Mouse (Mus musculus) mouse embryonic stem cell (cell line): ENCODE measurements around the gene Nr0b2.

Experiments
- in situ Hi-C, 2 experiments: fragments of 300-500 bp; cut with MboI; formaldehyde crosslinking; loops; 1 replicate in 1 of 2; 3 replicates in 1 of 2; pipeline ENCODE4 v1.14.3; 2019 to 2020; ENCODE audit warnings: low sequenced_read_pairs in 2 of 2, low pct_unique_long_range_greater_than_20kb in 1 of 2, mixed read lengths in 1 of 2; ENCODE audit not compliant: unreplicated experiment in 1 of 2

Gene Nr0b2

GRCm38 (mm10) chr4:133599571-133600073 is 46.4 kb downstream of the Nr0b2 start:
- in situ Hi-C loops = loop anchor here (5.0 to 10.0 kb wide), 2 partner anchors 45 to 48 kb away; no protein-coding TSS in a partner anchor

GRCm38 (mm10) chr4:133600306-133600705 is 47.1 kb downstream of the Nr0b2 start:
- in situ Hi-C loops = no loop called here

GRCm38 (mm10) chr4:133601721-133602218 is 48.6 kb downstream of the Nr0b2 start, which contains the start of gene Sfn:
Gene Sfn (minus strand): TSS chr4:133602168.
- in situ Hi-C loops = no loop called here

- in situ Hi-C loops = no loop called here
Measured at GRCm38 (mm10) chr4:133603056-133603455, 49.9 kb downstream of the Nr0b2 start.

GRCm38 (mm10) chr4:133604175-133604574 is 51.0 kb downstream of the Nr0b2 start:
- in situ Hi-C loops = no loop called here

GRCm38 (mm10) chr4:133604856-133605255 is 51.7 kb downstream of the Nr0b2 start:
- in situ Hi-C loops = no loop called here

GRCm38 (mm10) chr4:133605330-133605729 is 52.2 kb downstream of the Nr0b2 start:
- in situ Hi-C loops = no loop called here
